Mouse (Mus musculus): ENCODE measurements around the gene Itk. TPM values are rescaled to one million over a fixed set of nuclear protein-coding genes. Genes with fewer than 3 reads are reported as not detected.

Itk gene
- polyA plus RNA-seq, 1 experiment from 2014 or later, result not detected

DNA sequence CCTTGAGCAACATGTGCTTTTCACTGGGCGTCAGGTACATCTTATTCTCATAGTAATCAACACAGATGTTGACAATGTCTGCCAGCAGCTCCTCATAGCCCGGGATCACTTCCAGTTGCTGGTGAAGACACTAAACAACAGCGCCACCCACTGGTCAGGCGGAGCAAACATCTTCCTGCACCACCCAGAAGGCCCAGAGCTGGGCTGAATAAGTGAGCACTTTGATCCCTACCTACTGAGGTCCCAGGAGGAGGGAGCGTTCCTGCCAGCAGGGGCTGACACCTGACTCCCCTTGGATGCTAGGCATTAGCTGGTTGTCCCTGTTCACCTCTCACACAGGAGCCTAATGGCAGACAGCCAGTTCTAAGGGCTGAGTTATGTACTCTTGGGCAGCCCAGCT lies 112.5 kb downstream of the Itk start:
- ATAC-seq (ENCODE audit: low read depth), result no peak
- 50% methylated on average over 5 of the region's 5 CpGs for WGBS
- H3K9ac ChIP-seq, result no peak overlapping the region

DNA sequence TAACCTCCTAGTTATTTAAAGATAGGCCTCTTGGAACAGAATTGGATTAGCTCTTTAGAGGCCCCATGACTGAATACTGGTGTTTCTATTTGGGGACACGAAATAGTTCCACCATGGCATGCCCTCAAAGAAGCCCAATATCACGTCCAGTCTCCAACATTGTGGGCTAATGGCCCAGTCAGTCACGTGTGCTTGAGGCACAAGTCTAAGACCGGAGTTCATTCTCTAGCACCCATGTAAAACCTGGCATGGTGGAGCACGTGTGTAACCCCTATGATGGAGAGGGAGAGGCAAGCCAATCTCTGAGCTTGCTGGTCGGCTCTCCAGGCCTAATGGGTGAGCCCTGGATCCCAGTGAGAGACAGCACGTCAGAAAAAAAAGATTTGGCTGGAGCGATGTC lies 113.1 kb downstream of the Itk start:
- Histone ChIP-seq H3K4me2 (no peak overlapping the region), H3K27me3 (no peaks in the 10 kb centered on the region), H3K27ac (replicated peaks) (no peak overlapping the region), H3K9ac (no peak overlapping the region), H3K9me3 (no peaks in the 10 kb centered on the region), H3K4me1 (replicated peaks) (no peaks in the 10 kb centered on the region), H3K36me3 (peaks cover 91% of the 10 kb centered on the region), H3K4me3 (no peak overlapping the region)
- no peak for ATAC-seq (ENCODE audit: low read depth)
- 93% methylated on average over 8 of the region's 8 CpGs for WGBS

More for the DNA sequence above, 112.5 kb downstream of the Itk start:
- Histone ChIP-seq H3K36me3 (peaks cover 91% of the 10 kb centered on the region), H3K9me3 (no peaks in the 10 kb centered on the region), H3K4me3 (no peak overlapping the region), H3K4me2 (no peak overlapping the region), H3K27me3 (no peaks in the 10 kb centered on the region), H3K27ac (replicated peaks) (no peak overlapping the region), H3K4me1 (replicated peaks) (no peaks in the 10 kb centered on the region)

GRCm38 (mm10) chr11:46275302-46275701 lies 114.0 kb downstream of the Itk start:
- peaks cover 91% of the 10 kb centered on the region for H3K36me3 ChIP-seq
- no peaks in the 10 kb centered on the region for H3K27me3 ChIP-seq
- H3K4me2 ChIP-seq, result no peak overlapping the region
- H3K9me3 ChIP-seq, result no peaks in the 10 kb centered on the region
- H3K4me1 ChIP-seq (replicated peaks), result no peaks in the 10 kb centered on the region
- peak; percentile 74 for ATAC-seq (ENCODE audit: low read depth)
- WGBS, result 15% methylated on average over 6 of the region's 6 CpGs
- no peak overlapping the region for H3K27ac ChIP-seq (replicated peaks)
- no peak overlapping the region for H3K9ac ChIP-seq
- no peak overlapping the region for H3K4me3 ChIP-seq

Other genes with a start within 250 kb of the Itk start
- gene Nipal4, start 223.0 kb downstream of the Itk start, polyA plus RNA-seq (2015; fragmentation: Nextera tagmentation; extraction: Ambion mirVana), result 0.11 and 0.25 TPM in 2 replicates
- gene Fndc9, start 154.0 kb downstream of the Itk start, polyA plus RNA-seq (2015; fragmentation: Nextera tagmentation; extraction: Ambion mirVana), result 0.46 and 0.84 TPM in 2 replicates
- 84.9 and 89.1 TPM in 2 replicates for gene Cyfip2, start 76.7 kb downstream of the Itk start, polyA plus RNA-seq (2015; fragmentation: Nextera tagmentation; extraction: Ambion mirVana)
- not detected in 2 replicates for gene Fam71b, start 7.0 kb upstream of the Itk start, polyA plus RNA-seq (2015; fragmentation: Nextera tagmentation; extraction: Ambion mirVana)
- 75.3 and 79.3 TPM in 2 replicates for gene Med7, start 47.4 kb upstream of the Itk start, polyA plus RNA-seq (2015; fragmentation: Nextera tagmentation; extraction: Ambion mirVana)
- gene Havcr2, start 65.4 kb upstream of the Itk start, polyA plus RNA-seq (2015; fragmentation: Nextera tagmentation; extraction: Ambion mirVana), result 0.25 and 0.29 TPM in 2 replicates
- not detected in 2 replicates for gene Gm12169, start 134.7 kb upstream of the Itk start, polyA plus RNA-seq (2015; fragmentation: Nextera tagmentation; extraction: Ambion mirVana)
- not detected in 2 replicates for gene BC053393, start 182.0 kb upstream of the Itk start, polyA plus RNA-seq (2015; fragmentation: Nextera tagmentation; extraction: Ambion mirVana)
- gene Dppa1, start 239.7 kb upstream of the Itk start, polyA plus RNA-seq (2015; fragmentation: Nextera tagmentation; extraction: Ambion mirVana), result not detected in 2 replicates